8 mouse cellular contexts compared by ENCODE assay signal in the genomic region with DNA sequence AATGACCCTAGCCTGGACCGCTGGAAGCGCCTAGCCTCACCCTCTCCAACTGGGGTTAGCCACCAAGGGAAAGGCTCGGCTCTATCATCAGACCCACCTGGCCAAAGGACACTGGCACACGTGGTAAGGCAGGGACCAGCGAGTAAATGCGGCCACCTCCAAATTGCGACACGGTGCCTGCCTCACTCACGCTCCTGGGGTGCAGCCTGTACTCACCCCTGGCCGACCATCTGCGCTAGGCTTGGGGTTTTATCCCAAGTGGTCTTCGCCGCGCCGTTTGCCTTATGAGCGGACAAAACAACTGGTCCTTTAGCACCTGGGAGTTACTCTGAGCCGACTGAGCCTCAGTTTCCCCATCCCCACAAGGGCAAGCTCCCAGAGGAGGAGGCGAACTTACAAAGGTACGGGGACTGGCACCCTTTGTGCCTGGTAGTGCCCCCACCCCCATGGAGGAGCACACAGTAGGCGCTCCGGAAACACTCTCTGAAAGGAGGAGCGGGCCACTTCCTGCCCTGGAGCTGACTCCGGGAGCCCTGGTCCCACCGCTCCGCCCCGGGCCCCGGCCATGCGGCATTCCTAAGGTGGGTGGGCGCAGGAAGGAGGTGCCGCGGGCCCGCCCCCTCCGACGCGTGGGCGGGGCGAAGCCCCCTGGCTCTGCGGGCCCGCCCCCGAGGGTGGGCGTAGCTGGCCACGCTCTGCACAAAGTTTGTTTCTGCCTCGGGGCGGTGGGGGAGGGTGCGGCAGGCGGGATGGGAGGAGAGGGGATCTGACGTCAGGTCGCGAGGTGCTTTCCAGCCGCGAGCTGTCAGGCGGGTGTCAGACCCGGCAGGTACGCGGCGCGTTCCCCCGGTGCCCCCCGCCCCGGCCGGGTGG. TPM values are rescaled to one million over a fixed set of nuclear protein-coding genes. Genes with fewer than 3 reads are reported as not detected.
DNase-seq lines count a peak whose midpoint lies in the region; ATAC-seq and TF ChIP-seq lines count a peak whose summit lies in the region.

TSS of gene Tgif2 (plus strand) at position 689 of the 873 bp plus-strand sequence.

- TF ChIP-seq EP300 in stomach, postnatal 0 days (optimal IDR thresholded peaks at IDR 0.05): peak; percentile 31

- H3K4me3 ChIP-seq in C2C12 (ENCODE audit: insufficient read depth, poor library complexity, severe bottlenecking): peak within 1 kb of the TSS; percentile 66
- H3K4me3 ChIP-seq in forebrain, embryonic 11.5 days (ENCODE audit: low read depth, low read length): peak within 1 kb of the TSS; percentile 89
- peak within 1 kb of the TSS; percentile 87 for H3K4me3 ChIP-seq in hindbrain, embryonic 11.5 days (ENCODE audit: low read depth, low read length)
- peak within 1 kb of the TSS; percentile 83 for H3K4me3 ChIP-seq in limb, embryonic 14.5 days (replicated peaks; ENCODE audit: low read length)
- peak within 1 kb of the TSS; percentile 60 for H3K4me3 ChIP-seq in midbrain, embryonic 15.5 days
- peak within 1 kb of the TSS; percentile 76 for H3K4me3 ChIP-seq in stomach, postnatal 0 days (ENCODE audit: low read depth, low read length)

- no peaks in the 10 kb centered on the region for H3K27me3 ChIP-seq in C2C12 (ENCODE audit: control insufficient read depth, insufficient read depth, insufficient read length)
- no peaks in the 10 kb centered on the region for H3K27me3 ChIP-seq in forebrain, embryonic 11.5 days (ENCODE audit: control insufficient read depth, insufficient read depth, low read length)
- H3K27me3 ChIP-seq in hindbrain, embryonic 11.5 days (ENCODE audit: control insufficient read depth, insufficient read depth, low read length): no peaks in the 10 kb centered on the region
- no peaks in the 10 kb centered on the region for H3K27me3 ChIP-seq in limb, embryonic 14.5 days (ENCODE audit: control insufficient read depth, insufficient read depth, low read length)
- peaks cover 31% of the 10 kb centered on the region for H3K27me3 ChIP-seq in midbrain, embryonic 15.5 days (replicated peaks)
- no peaks in the 10 kb centered on the region for H3K27me3 ChIP-seq in stomach, postnatal 0 days (ENCODE audit: control insufficient read depth, insufficient read depth, low read length)

- no peaks in the 10 kb centered on the region for H3K9me3 ChIP-seq in forebrain, embryonic 11.5 days (ENCODE audit: control insufficient read depth, low read length)
- no peaks in the 10 kb centered on the region for H3K9me3 ChIP-seq in hindbrain, embryonic 11.5 days (ENCODE audit: control insufficient read depth, low read length)
- H3K9me3 ChIP-seq in limb, embryonic 14.5 days (ENCODE audit: control insufficient read depth, low read length): no peaks in the 10 kb centered on the region
- no peaks in the 10 kb centered on the region for H3K9me3 ChIP-seq in midbrain, embryonic 15.5 days
- no peaks in the 10 kb centered on the region for H3K9me3 ChIP-seq in stomach, postnatal 0 days (ENCODE audit: control insufficient read depth, low read length)

- H3K4me2 ChIP-seq in forebrain, embryonic 11.5 days (ENCODE audit: low read depth, low read length, severe bottlenecking): peak within 1 kb of the TSS; percentile 89
- H3K4me2 ChIP-seq in hindbrain, embryonic 11.5 days (replicated peaks; ENCODE audit: low read depth, low read length): peak within 1 kb of the TSS; percentile 84
- H3K4me2 ChIP-seq in limb, embryonic 14.5 days (replicated peaks; ENCODE audit: low read depth, low read length, severe bottlenecking): peak within 1 kb of the TSS; percentile 82
- H3K4me2 ChIP-seq in midbrain, embryonic 15.5 days: peak within 1 kb of the TSS; percentile 100
- peak within 1 kb of the TSS; percentile 96 for H3K4me2 ChIP-seq in stomach, postnatal 0 days (replicated peaks; ENCODE audit: low read depth)

- DNase-seq in ZHBTc4 (ENCODE audit: low read depth, low spot score): peak; percentile 99
- DNase-seq in forebrain, embryonic 11.5 days (ENCODE audit: low spot score): peak; percentile 99
- DNase-seq in hindbrain, embryonic 11.5 days (ENCODE audit: low spot score): peak; percentile 96
- DNase-seq in limb, embryonic 14.5 days (ENCODE audit: low spot score): peak; percentile 94
- DNase-seq in stomach, postnatal 0 days (ENCODE audit: low spot score): peak; percentile 85
- DNase-seq in layer of hippocampus, adult 11-12 months (ENCODE audit: low spot score): no peak

- peak within 1 kb of the TSS; percentile 55 for H3ac ChIP-seq in C2C12 (ENCODE audit: control insufficient read depth, insufficient read length, low read depth)

- peak; percentile 86 for ATAC-seq in forebrain, embryonic 11.5 days (replicated peaks; ENCODE audit: low FRiP score)
- ATAC-seq in hindbrain, embryonic 11.5 days (ENCODE audit: low FRiP score): peak; percentile 84
- peak; percentile 84 for ATAC-seq in limb, embryonic 14.5 days (ENCODE audit: low FRiP score, low read depth)
- peak; percentile 74 for ATAC-seq in midbrain, embryonic 15.5 days (replicated peaks)
- ATAC-seq in stomach, postnatal 0 days (ENCODE audit: low FRiP score, low TSS enrichment): peak; percentile 80

- peaks cover 35% of the 10 kb centered on the region for H3K79me2 ChIP-seq in C2C12 (ENCODE audit: control insufficient read depth, insufficient read depth)

- peak within 1 kb of the TSS; percentile 93 for H3K27ac ChIP-seq in forebrain, embryonic 11.5 days (ENCODE audit: low read depth, low read length)
- H3K27ac ChIP-seq in hindbrain, embryonic 11.5 days (ENCODE audit: low read depth, low read length): peak within 1 kb of the TSS; percentile 90
- H3K27ac ChIP-seq in limb, embryonic 14.5 days (replicated peaks; ENCODE audit: low read depth, low read length): peak within 1 kb of the TSS; percentile 93
- peak within 1 kb of the TSS; percentile 65 for H3K27ac ChIP-seq in midbrain, embryonic 15.5 days
- H3K27ac ChIP-seq in stomach, postnatal 0 days (replicated peaks): peak within 1 kb of the TSS; percentile 89

- H3K79me3 ChIP-seq in C2C12 (ENCODE audit: low read depth): peaks cover 12% of the 10 kb centered on the region

- no peak for TF ChIP-seq CTCF in C2C12 (IDR thresholded peaks at IDR 0.05; ENCODE audit: control insufficient read depth, insufficient read depth, insufficient read length)
- no peak for TF ChIP-seq CTCF in stomach, postnatal 0 days (IDR thresholded peaks at IDR 0.05; ENCODE audit: low read depth)

- peak within 1 kb of the TSS; percentile 96 for H3K9ac ChIP-seq in forebrain, embryonic 11.5 days (ENCODE audit: low read length)
- peak within 1 kb of the TSS; percentile 88 for H3K9ac ChIP-seq in hindbrain, embryonic 11.5 days (ENCODE audit: low read depth, low read length)
- H3K9ac ChIP-seq in limb, embryonic 14.5 days (ENCODE audit: low read depth, low read length, severe bottlenecking): peak within 1 kb of the TSS; percentile 93
- H3K9ac ChIP-seq in midbrain, embryonic 15.5 days: peak within 1 kb of the TSS; percentile 47
- peak within 1 kb of the TSS; percentile 86 for H3K9ac ChIP-seq in stomach, postnatal 0 days (ENCODE audit: low read length)

- no peaks in the 10 kb centered on the region for H3K36me3 ChIP-seq in C2C12 (ENCODE audit: control insufficient read depth, insufficient read depth)
- no peaks in the 10 kb centered on the region; the same call in 1 of the 2 replicates for H3K36me3 ChIP-seq in forebrain, embryonic 11.5 days (ENCODE audit: control insufficient read depth, insufficient read depth, low read length)
- no peaks in the 10 kb centered on the region for H3K36me3 ChIP-seq in hindbrain, embryonic 11.5 days (ENCODE audit: control insufficient read depth, insufficient read depth, low read length)
- H3K36me3 ChIP-seq in limb, embryonic 14.5 days (ENCODE audit: control insufficient read depth, insufficient read depth, low read length): peaks cover 21% of the 10 kb centered on the region
- H3K36me3 ChIP-seq in midbrain, embryonic 15.5 days (replicated peaks): no peaks in the 10 kb centered on the region
- H3K36me3 ChIP-seq in stomach, postnatal 0 days (ENCODE audit: control insufficient read depth, insufficient read depth, low read length): no peaks in the 10 kb centered on the region

- peaks cover 7% of the 10 kb centered on the region; the same call in 1 of the 2 replicates for H3K4me1 ChIP-seq in forebrain, embryonic 11.5 days (replicated peaks; ENCODE audit: control insufficient read depth, insufficient read depth, low read length)
- H3K4me1 ChIP-seq in hindbrain, embryonic 11.5 days (replicated peaks; ENCODE audit: control insufficient read depth, insufficient read depth, low read length): peaks cover 10% of the 10 kb centered on the region; the same call in 1 of the 2 replicates
- peaks cover 30% of the 10 kb centered on the region for H3K4me1 ChIP-seq in limb, embryonic 14.5 days (ENCODE audit: control insufficient read depth, insufficient read depth, low read length)
- H3K4me1 ChIP-seq in midbrain, embryonic 15.5 days: peaks cover 43% of the 10 kb centered on the region
- peaks cover 13% of the 10 kb centered on the region; the same call in 1 of the 2 replicates for H3K4me1 ChIP-seq in stomach, postnatal 0 days (replicated peaks; ENCODE audit: control insufficient read depth, insufficient read depth)

- peak; percentile 40; the same call in 1 of the 2 replicates for TF ChIP-seq POLR2A in limb, embryonic 14.5 days (IDR thresholded peaks at IDR 0.05; ENCODE audit: borderline replicate concordance, extremely low read depth, insufficient read depth, insufficient read length)

- WGBS in forebrain, embryonic 11.5 days: 1% methylated on average over 50 of the region's 61 CpGs
- 1% methylated on average over 43 of the region's 61 CpGs for WGBS in hindbrain, embryonic 11.5 days
- 3% methylated on average over 49 of the region's 61 CpGs for WGBS in limb, embryonic 14.5 days
- WGBS in midbrain, embryonic 15.5 days: 2% methylated on average over 59 of the region's 61 CpGs
- 5% methylated on average over 50 of the region's 61 CpGs for WGBS in stomach, postnatal 0 days

TF ChIP-seq in C2C12, 6 proteins besides CTCF, POLR2A, EP300 and RAD21:
- TF ChIP-seq MAX (IDR thresholded peaks at IDR 0.05) (peak; percentile 67), MYOD1 (IDR thresholded peaks at IDR 0.05; ENCODE audit: control insufficient read depth, insufficient read length, low read depth) (no peak)

RNA-seq across cellular contexts. Expression of gene Tgif2, which starts in this region (rescaled TPM):
- polyA plus RNA-seq in C2C12 (2012; fragmentation: generic; extraction: Trizol): 19.6 TPM
- polyA plus RNA-seq in forebrain, embryonic 11.5 days (2014; fragmentation: Nextera tagmentation; extraction: Ambion mirVana): 109 and 110 TPM in 2 replicates
- polyA plus RNA-seq in hindbrain, embryonic 11.5 days (2014; fragmentation: Nextera tagmentation; extraction: Ambion mirVana): 69.6 and 71.8 TPM in 2 replicates
- polyA plus RNA-seq in limb, embryonic 14.5 days (2012; rRNA removed): 57.2 and 82.2 TPM in 2 replicates
- polyA plus RNA-seq in limb, embryonic 14.5 days (2014; fragmentation: Nextera tagmentation; extraction: Ambion mirVana): 64.9 and 71.7 TPM in 2 replicates
- 19.9 and 21.9 TPM in 2 replicates for polyA plus RNA-seq in midbrain, embryonic 15.5 days (2015; fragmentation: Nextera tagmentation; extraction: Ambion mirVana)
- polyA plus RNA-seq in stomach, postnatal 0 days (2015; fragmentation: Nextera tagmentation; extraction: Ambion mirVana): 11.9 and 13.3 TPM in 2 replicates
